Mouse (Mus musculus) pancreas, adult 10 weeks (tissue): Measurements from ENCODE around the gene Kcnk4. TPM values are rescaled to one million over a fixed set of nuclear protein-coding genes. Genes with fewer than 3 reads are reported as not detected.

ENCODE experiments used
- polyA plus RNA-seq: library from polyadenylated mRNA; stranded (reverse); fragments of 350-450 nt; fragmentation: Illumina TruSeq; extraction: RNeasy Lipid Tissue Mini Kit (QIAGEN cat#74804); gene quantifications from one replicate; pipeline ENCODE4 v1.2.3, GENCODE M21; 2015; ENCODE audit warnings: low read depth, low replicate concordance; ENCODE audit not compliant: insufficient read depth

Kcnk4 gene
- not detected for polyA plus RNA-seq

DNA sequence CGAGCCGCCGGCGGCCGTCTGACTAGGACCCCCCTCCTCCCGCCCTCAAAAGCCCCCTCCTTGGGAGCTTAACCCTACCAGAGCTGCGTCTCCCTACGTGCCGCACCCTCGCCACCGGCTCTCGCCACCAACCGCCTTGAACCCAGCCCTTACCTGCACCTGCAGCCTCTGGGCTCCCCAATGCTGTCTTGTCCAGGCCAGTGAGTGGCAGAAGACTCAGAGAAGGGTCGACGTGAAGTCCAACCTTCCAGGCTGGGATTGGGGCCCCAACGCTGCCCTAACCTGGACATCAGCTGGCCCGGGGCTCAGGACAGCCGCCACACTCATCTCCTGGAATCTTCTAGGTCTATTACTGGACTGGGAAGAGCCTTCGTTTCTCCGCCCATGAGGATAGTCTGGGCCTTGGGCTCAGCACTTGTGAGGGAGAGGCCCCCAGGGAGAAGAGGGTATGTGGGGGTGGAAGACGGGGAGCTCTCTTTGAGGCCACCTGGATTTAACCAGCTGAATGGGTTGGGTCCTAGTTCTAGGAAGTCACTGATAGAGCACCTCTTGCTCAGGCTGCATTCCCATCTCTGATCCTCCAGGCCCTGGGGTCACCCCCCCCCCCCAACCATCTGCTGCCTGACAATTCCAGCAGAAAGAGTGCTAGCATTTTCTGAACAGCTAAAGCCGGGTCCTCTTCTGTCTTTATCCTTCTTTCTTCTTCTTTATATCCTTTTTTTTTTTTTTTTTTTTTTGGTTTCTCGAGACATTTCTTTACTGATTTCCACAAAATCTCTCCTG, at the start of gene Kcnk4:
Gene Kcnk4, minus strand, starts transcription at position 321 of the 783 bp plus-strand sequence.

DNA sequence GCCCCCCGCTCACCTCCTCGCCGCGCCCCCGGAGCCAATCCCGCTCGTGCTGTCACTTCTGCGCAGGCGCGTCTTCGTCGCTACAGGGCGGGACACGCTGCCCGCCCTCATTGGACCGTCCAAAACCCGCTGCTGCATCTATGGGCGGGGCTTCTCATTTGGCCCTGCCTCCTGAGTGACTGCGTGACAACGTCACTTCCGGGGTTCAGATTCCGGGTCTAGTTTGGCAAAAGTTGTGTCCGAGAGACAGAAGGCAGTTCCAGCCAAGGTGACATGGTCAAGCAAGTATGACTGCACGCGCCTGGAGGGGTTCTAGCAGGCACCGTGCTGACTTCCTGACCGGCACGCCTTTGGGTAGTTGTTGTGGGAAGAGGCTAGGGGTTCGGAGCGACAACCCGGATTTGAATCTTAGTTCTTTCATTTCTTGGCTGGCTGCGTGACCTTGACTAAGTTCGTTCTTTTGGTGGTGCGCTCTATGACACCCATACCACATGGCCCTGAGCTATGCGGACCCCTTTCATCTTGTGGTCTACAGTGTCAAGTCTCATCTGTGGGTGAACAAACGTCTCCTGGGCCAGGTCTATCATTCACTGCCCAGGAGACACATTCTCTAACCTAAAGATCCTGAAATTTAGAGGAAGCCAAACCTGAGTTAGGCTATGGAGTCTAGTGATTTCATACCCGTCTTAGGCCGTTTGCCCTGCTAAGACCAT, 46.2 kb upstream of the Kcnk4 start, which contains the start of gene Fkbp2:
Gene Fkbp2, minus strand, starts transcription at position 121 of the 713 bp plus-strand sequence.

DNA sequence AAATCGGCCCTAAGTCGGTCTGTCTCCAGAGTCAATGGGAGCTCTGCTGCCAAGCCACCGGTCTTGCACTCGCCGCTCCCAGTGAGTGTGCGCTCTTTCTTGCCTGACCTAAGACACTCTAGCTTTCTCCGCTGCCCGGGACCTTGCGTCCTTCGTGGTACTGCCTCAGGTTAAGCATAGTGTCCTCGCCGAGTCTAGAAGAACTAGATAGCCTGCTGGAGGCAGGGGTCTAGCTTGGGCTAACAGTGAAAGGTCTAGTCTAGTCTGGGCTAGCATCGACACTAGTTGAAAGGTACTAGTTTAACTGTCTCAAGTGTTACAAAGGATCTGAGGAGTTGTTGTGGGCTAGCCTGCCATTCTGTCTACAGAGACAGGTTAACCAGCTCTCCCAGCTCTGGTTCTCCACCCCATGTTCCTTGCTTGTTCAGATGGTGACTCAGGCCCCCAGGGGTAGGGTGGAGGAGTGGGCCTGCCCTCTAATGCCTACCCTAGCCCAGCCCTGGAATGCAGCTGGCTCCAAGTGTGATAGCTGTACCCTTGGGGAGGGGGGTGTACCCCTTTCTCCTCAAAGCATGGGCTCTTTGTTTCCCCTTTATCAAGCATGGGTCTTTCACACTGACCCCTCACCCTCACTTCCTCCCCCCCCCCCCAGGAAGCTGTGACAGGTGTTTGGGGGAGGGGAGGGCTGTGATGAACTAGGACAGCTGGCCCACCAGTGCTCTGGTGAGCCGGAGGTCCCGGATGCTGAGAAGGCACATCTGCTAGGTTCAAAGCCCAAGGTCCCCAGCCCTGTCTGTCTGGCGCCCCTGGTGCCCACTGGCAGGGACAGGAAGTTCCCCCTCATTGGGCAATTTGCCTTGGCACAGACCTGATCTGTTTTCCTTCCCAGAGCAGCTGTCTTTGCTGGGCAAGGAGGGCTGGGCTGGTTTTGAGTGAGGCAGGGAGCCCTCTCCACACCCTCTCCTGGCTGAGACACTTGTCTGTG, 41.5 kb upstream of the Kcnk4 start, which contains the start of gene Plcb3:
Gene Plcb3, minus strand, starts transcription at position 934 of the 985 bp plus-strand sequence.

DNA sequence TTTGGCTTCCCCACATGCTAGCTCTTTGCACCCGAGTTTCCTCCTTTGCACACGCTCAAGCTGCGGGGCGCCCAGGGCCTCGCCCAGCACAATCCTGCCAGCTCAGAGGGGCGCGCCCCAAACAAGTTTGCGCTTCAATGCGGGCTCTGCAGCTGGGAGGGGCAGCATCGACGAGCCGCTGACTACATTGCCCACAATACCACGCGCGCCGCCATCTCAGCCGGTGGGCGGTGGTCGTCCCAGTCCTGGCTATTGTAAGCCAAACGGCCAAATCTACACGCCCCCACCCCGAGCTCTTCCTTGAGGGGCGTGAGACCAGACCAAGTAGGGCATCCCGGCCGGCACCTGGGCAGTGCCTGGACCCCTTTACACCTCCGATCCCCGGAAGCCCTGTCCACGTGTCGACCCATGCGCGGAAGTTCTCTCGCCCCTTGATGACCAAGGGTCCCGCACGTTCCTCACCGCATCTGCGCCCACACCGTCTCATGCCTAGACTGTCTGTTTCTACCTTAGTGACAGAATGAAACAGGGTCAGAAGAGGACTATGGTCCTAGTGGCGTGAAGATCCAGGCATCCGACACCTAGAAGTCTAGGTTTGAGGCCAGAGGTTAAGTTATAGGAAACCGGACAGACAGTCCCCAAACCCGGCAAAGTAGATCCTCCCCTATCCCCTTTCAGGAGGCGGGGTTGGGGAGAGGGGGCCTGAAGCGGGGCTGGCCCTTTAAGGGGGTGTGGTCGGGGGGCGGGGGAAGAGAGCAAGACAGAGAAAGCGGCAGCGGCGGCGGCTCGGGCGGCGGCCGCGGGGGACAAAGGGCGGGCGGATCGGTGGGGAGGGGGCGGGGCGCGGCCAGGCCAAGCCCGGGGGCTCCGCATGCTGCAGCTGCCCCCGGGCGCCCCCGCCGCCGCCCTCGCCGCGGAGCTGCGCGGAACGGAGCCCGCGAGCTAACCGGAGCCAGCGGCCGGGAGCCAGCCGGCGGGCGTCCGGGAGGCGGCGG, 40.2 kb upstream of the Kcnk4 start, which contains the start of gene Ppp1r14b:
Gene Ppp1r14b, plus strand, starts transcription at position 758 of the 995 bp plus-strand sequence.

DNA sequence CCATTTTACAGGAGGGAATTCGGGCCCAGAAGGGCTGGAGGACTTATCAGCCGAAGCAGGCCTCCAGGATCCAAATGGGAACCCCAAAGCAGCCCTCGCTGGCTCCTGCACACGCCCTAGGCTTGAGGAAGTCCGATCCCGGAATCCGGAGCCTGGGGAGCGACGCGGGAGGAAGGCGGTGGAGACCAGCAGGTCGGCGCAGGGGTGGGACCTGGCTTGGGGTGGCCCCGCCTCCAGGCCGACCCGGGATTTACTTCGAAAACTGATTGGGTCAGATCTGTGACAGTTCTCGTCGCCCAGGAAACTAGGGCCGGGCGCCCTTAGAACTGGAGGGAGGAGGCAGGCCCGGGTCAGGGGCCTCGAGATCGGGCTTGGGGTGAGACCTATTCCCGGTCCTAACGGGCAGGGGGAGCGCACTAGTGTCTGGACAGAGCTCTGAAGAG, 8.0 kb upstream of the Kcnk4 start, which contains the start of gene Gpr137:
Gene Gpr137, minus strand, starts transcription at position 232 of the 443 bp plus-strand sequence.

DNA sequence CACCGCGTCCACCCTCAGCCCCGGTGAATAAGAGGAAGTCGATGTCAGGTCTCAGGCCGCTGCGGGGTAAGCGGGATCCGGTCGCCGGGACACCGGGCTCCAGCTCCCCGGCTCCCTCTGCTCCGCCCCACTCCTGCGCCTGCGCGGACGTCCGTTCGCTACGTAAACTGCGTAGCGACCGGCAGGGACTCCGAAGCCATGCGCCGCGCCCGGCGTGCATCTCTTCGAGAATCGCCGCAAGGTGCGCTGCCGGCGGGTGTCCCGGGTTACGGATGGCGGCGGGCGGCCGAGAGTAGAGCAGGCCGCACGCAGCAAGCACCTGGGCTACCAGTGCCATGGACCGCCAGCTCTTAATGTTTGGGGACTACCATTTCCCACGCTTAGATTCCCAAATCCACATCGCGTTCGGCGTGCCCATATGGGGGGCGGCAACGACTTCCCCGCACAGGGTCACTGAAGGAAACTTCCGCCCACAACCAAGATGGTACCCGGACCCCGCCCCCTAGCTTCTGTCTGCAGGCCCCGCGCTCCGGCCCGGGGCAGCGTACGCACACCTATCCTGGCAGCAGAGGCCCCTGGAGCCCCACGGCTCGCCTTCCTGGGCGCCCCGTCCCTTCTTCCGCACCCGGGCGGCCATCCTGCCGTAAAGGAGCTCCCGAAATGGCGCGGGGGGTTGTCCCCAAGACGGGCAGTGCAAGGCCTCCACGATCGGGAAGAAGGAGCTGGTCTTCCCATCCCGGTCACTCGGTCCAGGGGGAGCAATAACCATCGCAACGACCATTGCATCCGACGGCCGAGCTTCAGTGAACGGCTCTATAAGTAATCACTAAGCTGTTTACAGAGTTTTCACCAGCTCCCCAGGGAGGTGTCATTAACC, 7.3 kb upstream of the Kcnk4 start, which contains the start of gene Bad:
Gene Bad, plus strand, starts transcription at position 490 of the 877 bp plus-strand sequence.

DNA sequence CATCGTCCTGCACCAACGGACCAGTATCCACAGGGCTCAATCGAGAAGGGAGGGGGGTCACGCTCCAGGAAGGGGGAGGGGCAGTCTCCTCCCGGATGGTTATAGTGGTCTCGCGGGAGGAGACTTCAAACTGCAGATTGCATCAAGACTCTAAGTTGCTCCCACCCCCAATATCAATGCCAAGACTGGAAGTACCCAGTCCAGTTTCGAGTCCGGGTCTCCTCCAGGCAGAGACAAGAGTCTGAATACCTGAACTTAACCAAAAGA, 9.1 kb downstream of the Kcnk4 start, which contains the start of gene Catsperz:
Gene Catsperz, minus strand, starts transcription at position 74 of the 267 bp plus-strand sequence.

DNA sequence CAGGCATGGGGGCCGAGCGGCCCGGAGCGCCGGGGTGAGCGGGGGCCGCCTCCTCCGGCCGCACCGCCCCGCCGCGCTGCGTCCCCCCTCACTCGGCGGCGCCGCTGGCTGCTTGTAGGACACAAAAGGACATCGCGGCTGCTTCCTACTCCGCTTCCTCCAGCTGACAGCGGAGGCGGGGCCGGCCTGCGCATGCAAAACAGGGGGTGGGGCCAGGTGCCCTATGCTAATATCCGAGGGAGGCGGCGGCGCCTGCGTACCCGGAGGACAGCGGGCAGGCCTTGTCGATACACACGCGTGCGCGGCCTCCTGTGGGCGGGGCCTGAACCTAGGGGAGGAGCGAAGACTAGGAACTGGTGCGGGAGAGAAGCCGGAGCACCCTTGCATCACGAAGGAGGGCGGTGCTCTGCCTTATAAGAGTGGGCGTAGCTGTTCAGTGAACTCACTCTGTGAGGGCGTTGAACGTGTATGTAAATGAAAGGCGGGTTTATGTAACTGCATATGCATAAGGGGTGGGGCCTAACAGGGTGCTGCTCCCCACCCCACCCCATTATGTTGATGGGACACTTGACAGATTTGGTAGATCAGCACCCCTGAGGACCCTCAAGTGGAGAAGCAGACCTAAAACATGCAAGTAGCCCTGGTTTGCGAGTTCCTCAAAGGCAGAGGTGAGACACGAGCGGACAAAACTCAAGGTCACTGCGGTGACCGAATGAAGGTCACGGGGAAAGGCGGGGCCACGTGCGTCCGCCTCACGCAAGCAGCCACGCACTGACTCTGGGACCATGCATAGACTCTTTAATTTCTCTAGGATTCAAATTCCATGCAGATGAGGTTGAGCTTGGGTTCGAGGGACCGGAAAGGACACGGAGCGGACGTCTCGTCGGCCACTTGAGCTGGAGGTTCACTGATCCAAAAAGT, 12.4 kb downstream of the Kcnk4 start, which contains the start of gene Esrra:
Gene Esrra, minus strand, starts transcription at position 167 of the 921 bp plus-strand sequence.

DNA sequence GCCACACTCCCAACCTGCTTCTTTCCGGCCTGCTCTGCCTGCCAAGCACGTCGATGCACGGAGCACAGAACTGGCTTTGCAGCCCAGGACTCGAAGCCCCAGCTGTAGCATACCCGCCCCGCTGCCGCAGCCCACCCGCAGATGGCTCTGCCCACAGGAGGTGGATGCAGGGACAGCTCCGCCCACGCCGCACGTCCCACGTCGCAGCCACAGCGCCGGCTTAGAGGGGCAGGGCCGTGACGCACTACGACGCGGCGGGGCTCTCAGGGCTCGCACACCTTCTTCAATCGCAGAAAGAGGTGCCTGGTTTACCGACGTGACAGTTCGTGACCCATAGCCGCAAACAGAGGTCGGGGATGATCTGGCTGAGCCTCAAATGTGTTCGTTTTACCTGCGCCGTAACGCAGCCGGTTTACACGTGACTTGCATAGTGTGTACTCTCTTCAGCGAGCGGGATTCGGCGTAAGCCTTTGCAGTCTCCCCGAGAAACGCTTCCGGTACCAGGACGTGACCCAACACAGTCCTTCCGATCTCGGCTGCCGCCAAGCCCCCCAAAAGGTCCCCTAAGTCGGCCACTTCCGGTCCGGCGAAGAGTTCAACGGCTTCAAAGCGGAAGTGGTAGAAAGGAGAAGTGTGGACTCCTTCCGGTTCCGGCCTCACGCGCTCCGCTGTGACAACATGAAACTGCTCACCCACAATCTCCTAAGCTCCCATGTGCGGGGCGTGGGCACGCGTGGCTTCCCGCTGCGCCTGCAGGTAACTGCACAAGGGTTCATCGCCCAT, 24.6 kb downstream of the Kcnk4 start, which contains the start of the genes Trmt112 and Prdx5:
Gene Trmt112, plus strand, starts transcription at position 192 of the 783 bp plus-strand sequence.
Gene Prdx5, minus strand, starts transcription at position 600 of the 783 bp plus-strand sequence.

Other genes with a start within 250 kb of the Kcnk4 start
- gene Rps6ka4, start 93.9 kb downstream of the Kcnk4 start, polyA plus RNA-seq = 5.0 TPM
- 1.2 TPM for gene Ccdc88b, start 76.3 kb downstream of the Kcnk4 start, polyA plus RNA-seq
- 23.1 TPM for gene Trmt112, start 24.8 kb downstream of the Kcnk4 start, polyA plus RNA-seq
- gene Prdx5, start 24.4 kb downstream of the Kcnk4 start, polyA plus RNA-seq = 34.0 TPM
- gene Esrra, start 12.7 kb downstream of the Kcnk4 start, polyA plus RNA-seq = 7.1 TPM
- gene Catsperz, start 9.1 kb downstream of the Kcnk4 start, polyA plus RNA-seq = not detected
- gene Bad, start 7.3 kb upstream of the Kcnk4 start, polyA plus RNA-seq = 7.5 TPM
- gene Gpr137, start 8.0 kb upstream of the Kcnk4 start, polyA plus RNA-seq = 29.3 TPM
- gene Ppp1r14b, start 40.5 kb upstream of the Kcnk4 start, polyA plus RNA-seq = 50.5 TPM
- 13.1 TPM for gene Plcb3, start 42.0 kb upstream of the Kcnk4 start, polyA plus RNA-seq
- gene Fkbp2, start 46.0 kb upstream of the Kcnk4 start, polyA plus RNA-seq = 89.4 TPM
- gene Vegfb, start 53.1 kb upstream of the Kcnk4 start, polyA plus RNA-seq = 14.7 TPM
- 15.7 TPM for gene Dnajc4, start 58.1 kb upstream of the Kcnk4 start, polyA plus RNA-seq
- gene Nudt22, start 61.6 kb upstream of the Kcnk4 start, polyA plus RNA-seq = 47.9 TPM
- 6.4 TPM for gene Trpt1, start 61.6 kb upstream of the Kcnk4 start, polyA plus RNA-seq
- gene Fermt3, start 85.0 kb upstream of the Kcnk4 start, polyA plus RNA-seq = 2.3 TPM
- gene Stip1, start 105.5 kb upstream of the Kcnk4 start, polyA plus RNA-seq = 15.0 TPM
- 9.8 TPM for gene Macrod1, start 122.3 kb upstream of the Kcnk4 start, polyA plus RNA-seq
- 0.54 TPM for gene Flrt1, start 171.2 kb upstream of the Kcnk4 start, polyA plus RNA-seq